Mouse (Mus musculus) ES-Bruce4 (cell line): ENCODE results near the gene Tmem116.

Experiments used
- CTCF ChIP-seq: IDR thresholded peaks from one replicate; pipeline ENCODE4 v1.8.1; 2011; ENCODE audit warnings: low read depth, low read length
- EP300 ChIP-seq: IDR thresholded peaks from 2 replicates; pipeline ENCODE4 v1.6.1; 2011; ENCODE audit warnings: low read depth, low read length; ENCODE audit not compliant: insufficient read depth
- POLR2A ChIP-seq: IDR thresholded peaks from one replicate; pipeline ENCODE4 v1.8.1; 2011; ENCODE audit warnings: low read length; ENCODE audit not compliant: insufficient read depth

DNA sequence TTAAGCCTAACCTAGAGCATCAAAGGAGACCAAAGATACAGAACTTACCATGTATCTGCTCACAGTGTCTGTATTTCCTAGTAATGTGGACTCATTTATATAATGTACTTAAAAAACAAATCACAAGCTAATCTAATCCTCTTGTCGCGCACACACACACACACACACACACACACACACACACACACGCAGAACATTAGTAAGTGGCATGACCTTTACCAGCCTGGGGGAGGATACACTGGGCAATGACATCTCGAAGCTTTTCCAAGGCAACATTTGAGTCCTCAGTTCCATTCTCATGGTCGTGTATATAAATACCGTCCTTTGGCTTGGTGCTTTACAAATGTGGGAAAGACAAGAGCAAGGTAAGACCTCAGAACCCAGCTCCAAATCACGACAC lies 74.8 kb downstream of the Tmem116 start:
- TF ChIP-seq EP300, result no peak
- no peak for TF ChIP-seq POLR2A
- TF ChIP-seq CTCF, result no peak
